Mouse (Mus musculus) liver, embryonic 14.5 days (tissue): Measurements from ENCODE around the gene Eps8l2.

Experiments
- CTCF ChIP-seq: IDR thresholded peaks from 2 replicates; pipeline ENCODE4 v1.5.1; 2016; ENCODE audit warnings: antibody characterized with exemption, low read depth, control low read depth
- EP300 ChIP-seq: IDR thresholded peaks from 2 replicates; pipeline ENCODE4 v1.6.1; 2016; ENCODE audit warnings: antibody characterized with exemption, low read depth

- TF ChIP-seq EP300 = no peak
- TF ChIP-seq CTCF = no peak
Observed at GRCm38 (mm10) chr7:141292583-141293388, 45.9 kb upstream of the Eps8l2 start.
